Mouse (Mus musculus) inflammation-experienced regulatory T-cells, adult 6 months (primary cell): ENCODE measurements around the gene Osbpl3. TPM values are rescaled to one million over a fixed set of nuclear protein-coding genes. Genes with fewer than 3 reads are reported as not detected.

Experiments
- ATAC-seq: one replicate; pipeline ENCODE4 v1.8.0; 2017
- polyA plus RNA-seq, 3 experiments: library from polyadenylated mRNA; unstranded; fragments of 100-300 nt; shearing (Covaris generic); gene quantifications; one replicate each; pipeline ENCODE4 v1.2.1; 2017

The Osbpl3 gene
- polyA plus RNA-seq, 3 experiments from 2014 or later = 29.3 to 61.8 (median 33.5) TPM

DNA sequence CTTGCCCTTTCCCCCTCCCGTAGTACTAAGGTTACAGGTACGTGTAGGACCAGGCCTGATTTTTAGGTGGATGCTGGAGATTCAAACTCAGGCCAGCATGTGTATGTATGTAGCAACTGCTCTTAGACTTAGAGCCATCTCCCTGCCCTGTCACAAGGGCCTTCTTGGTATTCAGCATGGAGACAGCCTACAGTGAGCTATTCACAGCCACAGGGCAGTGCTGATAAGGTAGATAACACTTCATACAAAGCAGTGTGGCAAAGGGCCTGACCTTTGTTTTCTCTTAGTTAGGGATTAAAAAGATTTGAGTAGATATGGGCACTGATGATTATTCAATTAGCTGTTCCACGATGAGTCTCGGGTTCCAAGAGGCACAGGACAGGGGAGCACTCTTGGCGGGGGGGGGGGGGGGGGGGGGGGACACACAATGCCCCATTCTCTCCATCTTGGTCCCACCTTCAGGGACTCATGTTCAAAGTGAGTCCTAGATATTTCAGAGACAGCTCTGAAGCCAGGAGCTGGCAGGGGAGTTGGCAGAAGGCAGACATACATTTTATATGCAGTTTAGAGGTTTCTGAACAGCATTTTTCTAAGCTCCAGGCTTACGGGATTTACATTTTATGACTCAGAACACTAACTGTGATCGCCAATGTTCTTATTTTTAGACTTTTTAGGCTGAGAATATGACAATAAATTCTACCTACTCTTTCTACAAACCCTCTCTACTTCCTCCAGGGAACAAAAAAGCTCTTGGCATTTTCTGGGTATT, 56.4 kb downstream of the Osbpl3 start:
- ATAC-seq = no peak

DNA sequence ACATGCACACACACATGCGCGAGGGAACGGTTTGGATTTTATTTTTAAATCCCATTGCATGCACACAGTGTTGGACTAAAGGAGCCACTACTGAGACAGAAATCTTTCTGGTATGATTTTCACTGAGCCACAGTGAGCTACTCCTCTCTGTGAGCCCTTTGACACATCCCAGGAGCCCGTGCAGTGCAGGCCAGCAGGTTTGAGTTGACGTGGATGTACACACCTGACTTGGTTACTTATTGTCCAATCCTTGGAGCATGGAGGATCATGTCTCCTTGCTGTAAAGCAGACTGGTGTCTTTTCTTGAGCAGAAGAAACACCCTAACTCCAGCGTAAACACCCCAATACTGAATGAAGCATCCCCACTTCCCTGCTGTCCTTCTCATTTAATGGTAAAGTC, 57.7 kb downstream of the Osbpl3 start:
- ATAC-seq = no peak

DNA sequence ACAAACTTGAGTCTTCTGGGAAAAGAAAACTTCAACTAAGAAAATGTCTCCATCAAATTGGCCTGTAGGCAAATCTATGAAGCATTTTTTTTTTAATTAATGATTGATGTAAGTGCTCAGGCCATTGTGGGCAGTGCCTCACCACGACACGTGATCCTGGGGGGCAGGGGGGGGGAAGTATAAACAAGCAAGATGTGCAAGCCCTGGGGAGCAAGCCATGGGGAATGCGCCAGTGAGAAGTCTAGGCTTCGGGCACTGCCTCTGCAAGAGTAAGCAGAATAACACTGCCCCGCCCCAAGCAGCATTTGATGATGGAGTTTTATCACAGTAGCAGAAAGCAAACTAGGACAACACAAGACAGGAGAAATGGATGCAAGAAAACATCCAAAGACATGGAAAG, 58.9 kb downstream of the Osbpl3 start:
- no peak for ATAC-seq

DNA sequence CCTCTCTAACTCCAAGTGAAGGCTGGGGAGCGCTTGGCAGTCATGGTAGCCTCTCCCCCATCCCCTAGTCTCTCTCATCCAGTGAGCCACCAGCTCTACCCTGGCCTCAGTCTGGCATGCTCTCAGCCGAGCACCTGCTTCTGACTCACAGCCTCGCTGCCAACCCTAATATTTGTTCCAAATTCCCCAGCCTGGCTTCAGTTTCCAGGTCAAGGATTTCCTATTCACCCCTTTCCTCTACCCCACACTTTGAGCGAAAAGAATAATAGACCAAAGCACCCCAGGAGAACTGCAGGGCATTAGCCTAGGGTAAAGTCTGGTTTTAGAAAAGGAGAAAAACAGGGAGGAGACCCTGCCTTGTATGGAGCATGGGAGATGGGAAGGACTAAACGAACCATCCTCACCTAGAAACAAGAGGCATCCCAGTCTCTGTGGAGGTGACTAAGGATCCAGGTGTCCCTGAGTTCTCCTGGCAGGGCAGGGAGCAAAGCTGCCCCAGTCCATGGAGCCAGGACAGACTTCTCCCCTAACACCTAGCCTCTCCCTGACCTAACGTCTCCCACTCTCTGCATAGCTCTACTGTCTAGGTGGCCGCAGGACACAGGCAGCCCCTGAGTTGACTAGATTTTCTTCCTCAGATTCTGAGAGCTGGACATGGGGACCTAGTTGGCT, 60.2 kb downstream of the Osbpl3 start:
- ATAC-seq = no peak

- ATAC-seq = no peak
These were observed 61.6 kb downstream of the Osbpl3 start for GRCm38 (mm10) chr6:50394432-50394831.

GRCm38 (mm10) chr6:50393960-50394359, 62.0 kb downstream of the Osbpl3 start:
- ATAC-seq = peak; percentile 85

- no peak for ATAC-seq
These were observed 64.0 kb downstream of the Osbpl3 start for GRCm38 (mm10) chr6:50391951-50392350.

DNA sequence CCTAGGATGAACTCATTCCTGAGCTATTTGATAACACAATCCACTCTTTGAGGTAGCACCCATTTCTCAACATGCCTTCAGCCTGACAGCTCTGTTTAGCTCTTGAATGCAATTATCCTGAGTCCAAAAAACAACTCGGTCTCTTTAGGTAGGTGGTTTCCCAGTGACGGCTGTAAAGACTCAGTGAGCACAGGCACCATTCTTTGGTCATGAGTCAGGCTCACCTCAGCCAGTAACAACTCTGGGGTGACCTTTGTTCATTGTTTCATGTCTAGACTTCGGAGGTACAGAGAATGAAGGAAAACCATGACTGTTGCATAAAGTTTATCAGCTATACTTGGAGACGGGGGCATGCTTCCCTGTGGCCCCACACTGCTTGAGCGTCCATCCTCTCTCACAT, 65.7 kb downstream of the Osbpl3 start:
- ATAC-seq = peak; percentile 52

GRCm38 (mm10) chr6:50387629-50388028, 68.4 kb downstream of the Osbpl3 start:
- ATAC-seq = peak; percentile 17

- no peak for ATAC-seq
These were observed 69.5 kb downstream of the Osbpl3 start for GRCm38 (mm10) chr6:50386497-50386896.

GRCm38 (mm10) chr6:50385451-50386013, 70.5 kb downstream of the Osbpl3 start:
- no peak for ATAC-seq

GRCm38 (mm10) chr6:50382711-50383110, 73.3 kb downstream of the Osbpl3 start:
- ATAC-seq = no peak

GRCm38 (mm10) chr6:50382196-50382595, 73.8 kb downstream of the Osbpl3 start:
- ATAC-seq = no peak

GRCm38 (mm10) chr6:50381504-50382091, 74.4 kb downstream of the Osbpl3 start:
- peak; percentile 69 for ATAC-seq

GRCm38 (mm10) chr6:50379740-50380139, 76.3 kb downstream of the Osbpl3 start:
- ATAC-seq = no peak

DNA sequence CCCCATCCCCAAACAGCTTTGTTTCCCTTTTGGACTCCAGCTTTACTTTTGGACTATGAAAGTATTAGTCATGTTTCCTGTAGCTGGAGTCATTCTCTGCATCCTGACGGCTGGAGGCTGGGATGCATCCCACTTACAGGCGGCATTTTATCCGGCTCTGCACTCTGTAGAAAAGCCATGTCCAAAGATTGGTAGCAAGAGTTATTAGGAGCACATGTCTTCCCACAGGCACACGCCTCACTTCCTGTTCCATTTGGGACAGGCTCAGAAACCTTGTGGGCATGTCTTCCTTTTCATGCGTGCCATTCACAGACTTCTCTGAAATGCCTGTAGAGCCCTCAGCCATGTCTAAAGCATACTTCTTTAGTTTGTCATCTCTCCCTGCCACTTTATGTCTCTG, 76.9 kb downstream of the Osbpl3 start:
- ATAC-seq = no peak

DNA sequence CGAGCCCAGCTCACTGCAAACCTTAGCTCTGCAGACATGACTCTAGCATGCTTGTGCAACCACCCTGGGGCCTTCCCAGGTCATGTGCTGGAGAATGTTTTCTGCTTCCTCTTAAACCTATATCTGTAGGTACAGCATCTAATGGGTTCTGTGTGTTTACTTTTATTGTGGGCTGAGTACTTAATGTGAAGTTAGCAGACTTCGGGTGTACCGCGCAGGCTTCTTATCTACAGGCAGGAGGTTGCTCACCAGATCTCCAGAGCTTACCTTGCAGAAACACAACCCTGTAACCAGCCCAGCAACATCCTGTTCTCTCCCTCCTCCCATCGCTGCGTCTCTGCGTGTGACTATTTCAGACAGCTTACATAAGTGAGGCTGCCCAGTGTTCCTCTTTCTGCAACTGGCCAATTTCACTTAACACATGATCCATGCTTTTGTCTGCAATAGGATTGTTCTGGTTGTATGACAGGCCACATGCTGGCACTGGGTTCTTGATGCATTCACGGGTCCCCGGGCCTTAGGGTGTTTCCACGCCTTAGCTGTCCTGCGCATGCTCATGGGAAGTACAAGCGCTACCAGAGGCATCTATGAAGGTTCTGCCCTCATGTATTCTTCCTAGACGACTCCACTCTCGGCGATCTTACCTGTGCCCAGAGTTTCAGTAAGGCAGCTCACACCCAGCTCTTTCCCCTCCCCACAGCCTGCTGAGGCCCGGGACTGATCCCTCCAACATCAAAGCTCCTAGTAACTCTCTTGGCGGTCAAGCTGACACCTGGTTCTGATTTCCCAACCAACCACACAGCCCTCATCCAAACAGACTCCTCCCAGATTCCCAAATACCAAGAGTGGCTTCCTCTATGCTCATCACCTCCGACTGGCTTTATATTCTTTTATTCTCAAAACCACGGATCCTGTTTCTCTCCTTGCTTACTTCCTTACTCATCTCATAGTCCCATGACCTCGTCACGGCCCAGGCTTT, 78.0 kb downstream of the Osbpl3 start:
- ATAC-seq = peak; percentile 75

- no peak for ATAC-seq
These were observed 79.3 kb downstream of the Osbpl3 start for GRCm38 (mm10) chr6:50376684-50377083.

GRCm38 (mm10) chr6:50372516-50373424, 83.2 kb downstream of the Osbpl3 start:
- peak; percentile 44 for ATAC-seq

DNA sequence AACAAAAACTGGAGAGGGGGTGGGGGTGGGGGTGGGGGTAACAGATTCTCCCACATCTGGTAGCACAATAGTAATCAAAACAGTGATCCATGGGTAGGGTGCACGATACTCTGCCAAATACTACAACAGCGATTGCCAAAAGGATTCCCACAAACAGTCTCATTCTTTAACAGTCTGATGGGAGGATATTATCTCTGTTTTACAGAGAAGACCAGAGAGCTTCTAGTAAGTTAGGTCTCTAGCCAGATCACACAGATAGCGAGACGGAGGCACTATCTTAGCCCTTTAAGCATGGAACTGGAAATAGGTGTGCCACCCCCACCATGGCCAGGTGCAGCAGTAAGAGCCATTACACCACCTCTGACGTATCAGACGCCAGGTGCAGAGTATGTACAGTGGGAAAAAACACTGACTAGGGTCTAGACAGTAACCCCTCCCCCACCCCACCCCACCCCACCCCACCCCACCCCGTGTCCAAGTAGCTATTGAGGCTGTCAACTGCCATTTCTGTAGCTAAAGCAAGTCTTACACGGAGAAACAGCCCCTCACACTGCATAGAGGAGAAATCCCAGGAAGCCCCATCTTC, 84.4 kb downstream of the Osbpl3 start:
- no peak for ATAC-seq
